Mouse (Mus musculus) frontal cortex, postnatal 25 days (tissue): ENCODE data around the gene Impdh1.
A peak's percentile ranks its signal among the peaks of the same experiment; 100 is the strongest.
"Not testable (repeated sequence)": the region's sequence is repeated elsewhere in the genome, so short reads cannot be mapped to it uniquely, and the experiment has no call there.

Source experiments
- DNase-seq, 2 experiments: peaks; one replicate each; pipeline ENCODE4 v3.0.0; 2022; ENCODE audit warnings: low spot score in 2 of 2

The Impdh1 gene

DNA sequence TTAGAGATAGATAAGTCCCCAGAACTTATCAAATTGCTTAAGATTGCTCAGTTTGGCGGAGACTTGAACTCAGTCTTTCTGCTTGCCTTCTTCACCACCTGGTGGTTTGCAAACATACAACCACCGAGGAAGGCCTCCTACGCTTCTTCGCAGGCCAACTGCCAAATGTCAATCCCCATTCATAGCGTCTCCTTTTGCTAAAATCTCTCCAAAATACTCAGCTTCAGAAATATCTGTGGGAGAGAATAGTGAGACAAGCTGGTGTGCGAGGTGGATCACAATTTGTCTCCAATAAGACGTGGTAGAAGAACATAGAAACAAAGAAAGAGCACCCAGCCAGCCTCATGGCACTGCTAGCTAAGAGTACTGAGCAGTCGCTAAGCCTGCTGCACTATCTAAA is 36.3 kb downstream of the Impdh1 start:
- peak in 1 of 2 experiments; percentile 40 for DNase-seq

DNA sequence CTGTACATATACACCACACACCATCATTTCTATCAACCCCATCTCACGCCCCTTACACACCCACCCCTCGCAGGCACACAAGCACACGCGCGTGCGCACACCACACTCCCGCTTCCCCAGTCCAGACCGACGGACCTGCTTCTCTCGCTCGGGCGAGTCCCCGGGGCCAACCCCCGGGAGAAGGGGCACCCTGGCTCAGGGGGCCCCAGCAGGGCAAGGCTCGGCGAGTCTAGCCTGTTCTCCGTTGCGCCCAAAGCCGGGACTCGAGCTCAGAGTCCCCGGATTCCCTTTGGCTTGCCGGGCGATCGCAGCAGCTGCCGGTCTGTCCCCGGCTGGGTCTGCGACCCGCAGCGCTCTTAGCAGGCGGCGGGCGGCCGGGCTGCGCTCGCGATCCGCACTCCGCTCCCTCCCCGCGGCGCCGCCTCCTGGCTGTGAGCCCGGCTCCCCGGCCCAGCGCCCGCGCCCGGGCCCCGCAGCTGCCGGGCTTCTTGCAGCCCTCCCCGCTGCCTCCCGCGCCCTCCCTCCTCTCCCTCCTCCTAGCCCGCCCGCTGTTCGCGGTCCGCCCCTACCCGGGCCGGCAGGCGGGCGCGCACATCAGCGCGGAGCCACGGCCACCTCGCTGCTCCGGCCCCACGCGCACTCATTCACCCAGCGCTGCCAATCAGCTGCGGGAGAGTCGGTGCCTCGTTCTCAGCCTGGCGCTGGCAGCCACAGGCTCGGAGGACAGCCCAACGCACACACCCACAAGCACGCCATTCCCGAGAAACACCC is 37.1 kb downstream of the Impdh1 start, which contains the start of gene Prrt4:
TSS of gene Prrt4 (minus strand) at position 697 of the 771 bp plus-strand sequence.
- peak; percentile 44 to 50 for DNase-seq

DNA sequence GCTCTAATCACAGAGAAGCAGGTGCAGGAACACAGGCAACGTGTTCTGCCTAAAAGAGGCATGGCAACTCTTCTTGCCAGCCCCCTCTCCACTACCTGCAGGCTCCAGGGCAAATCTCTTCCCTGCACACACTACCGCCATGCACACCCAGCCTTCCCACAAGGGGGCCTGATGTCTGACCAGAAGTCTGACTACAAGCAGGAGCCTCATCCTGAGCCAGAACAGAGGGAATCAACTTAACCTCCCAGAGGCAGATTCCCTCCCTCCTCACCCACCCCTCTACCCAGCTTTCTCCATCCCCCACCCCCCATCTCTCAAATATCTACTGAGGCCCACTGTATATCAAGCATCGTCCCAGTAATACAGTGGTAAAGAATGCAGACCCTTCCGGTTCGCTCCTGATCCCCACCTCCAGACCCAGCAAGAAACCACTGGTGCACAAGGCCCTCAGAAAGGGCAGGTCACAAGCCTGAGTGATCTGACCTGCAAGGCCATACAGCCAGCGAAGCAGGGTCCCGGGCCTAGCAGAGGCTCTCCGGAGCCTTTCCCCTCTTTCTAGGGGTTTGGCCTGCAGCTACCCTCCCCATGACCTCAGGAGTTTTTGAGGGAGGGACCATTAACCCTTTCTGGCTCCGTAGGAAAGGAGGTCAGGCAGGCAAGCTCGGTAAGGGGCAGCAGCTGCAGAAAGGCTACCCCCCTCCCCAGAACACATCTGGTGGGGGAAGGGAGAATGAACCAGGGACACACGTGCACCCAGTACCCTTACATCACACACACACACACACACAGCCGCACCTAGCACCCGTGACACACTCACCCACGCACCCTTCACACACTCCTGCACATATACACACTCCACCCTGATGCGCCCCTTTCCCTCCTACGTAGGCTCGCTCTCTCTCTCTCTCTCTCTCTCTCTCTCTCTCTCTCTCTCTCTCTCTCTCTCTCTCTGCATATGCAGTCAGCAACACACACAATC is 38.0 kb downstream of the Impdh1 start:
- no peak for DNase-seq

DNA sequence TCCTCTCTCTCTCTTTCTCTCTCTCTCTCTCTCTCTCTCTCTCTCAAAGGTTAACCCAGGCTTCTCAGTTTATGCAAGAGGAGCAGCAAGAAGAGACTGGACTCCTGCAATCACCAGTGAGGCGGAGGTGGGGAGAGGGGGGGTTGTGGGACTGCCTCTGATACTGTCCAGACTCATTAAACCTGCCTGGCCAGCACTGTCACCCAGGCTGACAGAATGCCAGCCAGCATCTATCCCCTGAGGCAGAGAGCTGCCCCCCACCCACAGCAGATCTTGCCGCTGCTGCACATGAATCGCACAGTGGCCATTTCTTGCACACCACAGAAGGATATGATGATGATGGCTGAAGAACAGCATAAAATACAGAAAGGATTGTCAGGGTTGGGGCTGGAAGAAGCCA is 41.1 kb downstream of the Impdh1 start:
- no peak for DNase-seq

DNA sequence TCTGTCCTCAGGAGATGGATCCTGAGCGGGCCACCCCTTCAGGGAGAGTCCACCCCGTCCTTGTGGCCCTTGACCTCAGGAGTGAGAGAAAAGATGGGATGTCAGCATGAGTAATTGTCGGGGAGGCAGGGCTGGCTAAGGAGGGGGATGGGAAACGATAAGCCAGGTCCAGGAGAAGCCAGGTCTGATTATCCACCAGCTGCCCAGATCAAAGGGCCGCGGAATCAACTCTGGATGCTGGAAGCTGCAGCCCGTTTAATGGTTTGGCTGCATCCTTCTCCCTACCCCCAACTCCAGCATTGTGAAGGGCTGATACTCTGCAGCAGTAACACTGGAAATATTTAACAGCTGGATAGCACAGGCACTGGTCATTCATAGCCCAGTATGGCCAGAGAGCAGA is 41.8 kb downstream of the Impdh1 start:
- no peak for DNase-seq

DNA sequence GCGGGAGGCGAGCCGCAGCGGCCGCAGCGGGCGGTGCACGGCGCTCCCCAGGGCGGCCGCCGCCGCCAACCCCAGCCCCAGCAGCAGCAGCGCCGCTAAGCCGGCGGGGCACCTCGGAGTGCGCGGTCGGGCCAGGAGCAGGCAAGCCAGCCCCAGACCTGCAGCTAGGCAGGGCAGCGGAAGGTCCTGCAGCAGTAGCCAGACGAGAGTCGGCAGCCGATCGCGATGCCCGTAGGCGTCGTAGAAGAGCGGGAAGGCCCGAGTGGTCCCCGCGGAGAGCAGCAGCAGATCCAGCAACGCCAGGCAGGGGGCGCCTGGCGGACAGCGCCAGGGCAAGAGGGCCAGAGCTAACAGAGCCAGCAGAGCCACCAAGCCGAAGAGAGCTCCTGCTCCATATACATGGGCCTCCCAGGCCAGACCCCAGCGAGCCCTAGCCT is 45.2 kb downstream of the Impdh1 start:
- peak; percentile 55 to 56 for DNase-seq

DNA sequence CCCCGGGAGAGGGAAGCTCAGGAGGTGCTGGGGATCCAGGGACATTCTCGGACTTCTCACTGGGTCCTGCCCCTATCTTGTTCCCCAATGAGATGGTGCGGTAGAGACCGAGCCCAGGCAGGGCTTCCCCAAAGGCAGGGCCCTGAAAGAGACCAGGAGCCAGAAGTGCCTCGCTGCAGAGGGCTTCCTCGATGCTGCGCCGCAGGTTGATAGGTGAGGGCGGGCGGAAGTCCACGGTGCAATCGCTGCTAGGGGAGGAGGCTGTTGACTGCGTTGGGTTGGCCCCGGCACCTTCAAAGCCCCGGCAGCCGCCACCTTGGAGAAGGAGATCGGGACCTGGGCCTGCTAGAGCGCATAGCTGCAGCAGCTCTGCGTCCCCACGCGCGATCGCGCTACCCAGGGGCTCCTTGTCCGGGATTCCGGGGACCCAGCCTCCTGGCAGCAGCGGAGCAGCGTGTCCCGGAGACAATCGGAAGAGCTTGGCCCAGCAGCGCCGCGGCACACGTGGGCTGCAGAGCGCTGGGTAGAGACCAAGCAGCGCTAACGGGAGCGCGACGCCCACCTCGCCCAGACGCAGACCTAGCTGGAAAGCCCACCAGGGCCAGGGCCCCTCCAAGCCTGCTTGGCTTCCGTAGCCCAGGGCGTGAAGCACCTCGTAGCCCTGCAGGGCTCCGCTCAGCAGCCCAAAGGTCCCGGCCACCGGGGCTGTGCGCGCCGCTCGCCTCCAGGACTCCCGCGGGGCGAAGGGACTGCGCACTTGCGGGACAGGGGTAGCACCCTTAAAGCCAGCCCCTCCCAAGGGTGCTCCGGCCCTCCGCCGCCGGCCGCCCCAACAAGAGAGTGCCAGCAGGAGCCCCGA is 45.9 kb downstream of the Impdh1 start:
- DNase-seq = no peak

DNA sequence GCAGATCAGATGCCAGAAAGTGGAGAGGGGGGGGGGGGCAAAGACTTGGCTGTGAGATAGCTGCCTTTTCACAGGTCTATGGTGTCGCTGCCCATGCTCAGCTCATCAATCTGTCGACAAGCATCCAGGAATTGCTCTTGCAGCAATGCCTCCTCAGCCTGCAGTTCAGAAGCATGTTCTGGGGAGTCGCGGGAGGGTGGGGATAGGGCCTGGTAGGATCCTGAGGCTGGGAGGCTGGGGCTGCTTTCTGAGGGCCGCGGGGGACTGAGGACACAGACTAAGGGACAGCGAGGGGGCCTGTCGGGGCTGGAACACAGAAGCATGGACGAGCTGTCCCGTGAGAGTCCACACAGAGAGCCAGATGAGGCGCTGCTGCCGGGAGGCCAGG is 46.5 kb downstream of the Impdh1 start:
- no peak for DNase-seq

DNA sequence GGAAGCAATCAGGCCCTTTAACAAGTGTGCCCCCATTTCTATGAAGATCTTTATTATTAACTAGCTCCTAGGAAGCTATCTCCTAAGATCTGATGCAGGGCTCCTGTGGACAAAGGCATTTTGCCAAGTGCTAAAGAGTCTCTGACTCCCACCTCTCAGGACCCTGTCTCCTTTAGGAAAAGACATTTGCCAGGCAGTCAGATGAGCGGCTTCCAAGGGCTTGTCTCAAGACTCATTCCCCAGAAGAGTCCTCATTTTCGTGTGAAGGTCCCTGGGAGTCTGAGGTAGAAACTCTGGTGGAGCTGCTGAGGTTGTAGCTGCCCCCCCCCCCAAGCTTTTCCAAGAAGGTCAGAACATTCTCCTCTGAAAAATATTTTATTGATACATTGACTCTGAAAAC is 47.3 kb downstream of the Impdh1 start:
- DNase-seq = no peak

DNA sequence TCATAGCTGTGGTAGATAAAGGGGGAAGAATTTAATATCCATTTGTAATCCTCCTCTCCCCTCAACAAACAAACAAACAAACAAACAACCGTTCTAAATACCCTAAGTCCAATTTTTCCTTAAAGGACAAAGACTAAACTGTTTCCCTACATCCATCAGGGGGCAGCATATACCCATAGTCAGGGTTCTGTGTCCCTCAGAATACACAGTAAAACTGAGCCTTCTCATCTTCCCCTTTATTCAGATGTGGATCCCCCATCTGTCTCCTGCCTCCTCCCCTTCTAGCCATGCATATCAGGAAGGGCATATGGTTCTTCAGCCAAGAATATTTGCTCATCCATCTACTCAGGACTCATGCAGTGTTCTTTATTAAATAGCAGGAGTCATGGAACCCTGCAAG is 50.0 kb downstream of the Impdh1 start:
- no peak for DNase-seq

DNA sequence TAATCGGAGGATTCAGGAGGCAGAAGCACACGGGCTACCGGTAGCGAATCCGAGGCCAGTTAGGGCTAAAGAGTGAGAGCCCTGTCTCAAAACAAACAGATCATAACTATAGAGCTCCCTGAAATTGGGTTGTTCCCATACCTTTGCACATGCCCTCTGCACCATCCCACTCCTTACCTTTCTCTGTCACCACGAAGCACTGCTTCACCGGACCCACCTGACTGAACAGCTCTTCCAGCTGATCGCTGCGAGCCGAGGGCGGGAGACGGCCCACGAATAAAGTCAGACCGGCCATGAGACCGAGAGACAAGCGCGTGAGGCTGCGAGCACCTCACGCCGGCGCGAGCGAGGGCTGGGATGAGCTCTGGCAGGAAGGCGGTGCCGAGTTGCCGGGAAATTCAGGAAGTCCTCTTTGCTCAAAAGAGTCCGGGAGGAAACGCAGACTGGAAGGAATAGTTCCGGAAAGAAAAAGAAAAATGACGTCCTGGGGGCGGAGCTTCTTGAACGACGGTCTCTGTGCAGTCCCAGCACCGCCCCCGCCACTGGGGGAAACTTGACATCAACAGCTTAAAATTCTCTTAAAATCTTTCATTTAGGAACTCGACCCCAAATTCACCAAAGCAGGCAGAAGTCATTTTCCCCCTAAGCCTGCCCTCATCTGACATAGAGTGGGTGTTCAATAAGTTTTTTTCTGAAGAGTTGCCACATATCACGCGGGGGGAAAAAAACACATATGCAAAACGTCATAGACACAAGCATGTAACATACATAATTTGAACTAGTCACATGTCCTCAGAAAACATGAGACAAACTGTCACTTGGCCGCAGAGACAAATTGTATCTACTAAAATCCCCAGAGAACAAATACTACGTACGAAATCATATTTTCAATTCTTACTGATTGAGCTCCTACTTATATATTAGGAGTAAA is 51.6 kb downstream of the Impdh1 start, which contains the start of gene Rbm28:
TSS of gene Rbm28 (minus strand) at position 693 of the 931 bp plus-strand sequence.
- peak; percentile 66 to 89 for DNase-seq

DNA sequence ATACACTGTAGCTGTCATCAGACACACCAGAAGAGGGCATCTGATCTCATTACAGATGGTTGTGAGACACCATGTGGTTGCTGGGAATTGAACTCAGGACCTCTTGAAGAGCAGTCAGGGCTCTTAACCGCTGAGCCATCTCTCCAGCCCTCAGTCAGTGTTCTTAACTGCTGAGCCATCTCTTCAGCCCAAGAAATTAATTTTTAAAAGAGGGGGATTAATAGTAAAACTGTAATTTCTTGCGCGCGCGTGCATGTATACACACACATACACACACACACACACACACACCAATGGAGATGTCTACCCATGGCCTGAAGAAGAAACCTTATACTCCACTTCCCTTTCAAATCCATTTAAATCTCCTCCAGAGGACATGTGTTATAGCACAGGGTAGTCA is 54.9 kb downstream of the Impdh1 start:
- DNase-seq = not testable (repeated sequence)

DNA sequence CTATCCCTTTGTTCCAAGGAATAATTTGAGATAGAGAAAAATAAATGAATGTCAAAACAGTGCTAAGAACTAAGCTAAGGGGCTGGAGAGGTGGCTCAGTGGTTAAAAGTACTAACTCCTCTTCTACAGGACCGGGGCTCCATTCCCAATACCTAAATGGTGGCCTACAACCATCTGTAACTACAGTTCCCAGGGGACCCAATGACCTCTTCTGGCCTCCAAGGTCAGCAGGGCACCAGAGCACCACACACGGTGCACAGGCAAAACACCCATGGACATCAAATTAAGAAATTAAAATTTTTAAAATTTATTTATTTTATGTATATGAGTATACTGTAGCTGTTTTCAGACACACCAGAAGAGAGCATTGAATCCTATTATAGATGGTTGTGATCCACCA is 55.4 kb downstream of the Impdh1 start:
- no peak for DNase-seq

DNA sequence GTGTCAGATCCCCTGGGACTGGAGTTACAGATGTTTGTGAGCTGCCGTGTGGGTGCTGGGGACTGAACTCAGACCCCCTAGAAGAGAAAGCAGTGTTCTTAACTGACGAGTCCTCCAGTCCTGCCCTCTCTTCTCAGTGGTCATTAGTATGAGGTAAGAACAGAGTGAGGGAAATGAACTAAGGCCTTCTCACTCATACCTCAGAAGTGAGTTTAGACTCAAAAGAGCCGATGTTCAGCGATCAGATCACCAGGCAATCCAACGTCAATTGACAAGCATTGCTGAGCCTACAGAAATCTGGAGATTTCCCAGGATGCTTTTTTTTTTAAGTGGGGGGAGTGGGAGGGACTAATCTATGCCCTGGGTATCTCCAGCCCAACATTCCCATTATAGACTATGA is 59.8 kb downstream of the Impdh1 start:
- DNase-seq = no peak
